Mouse (Mus musculus): ENCODE data around the gene Kctd7. TPM values are rescaled to one million over a fixed set of nuclear protein-coding genes. Genes with fewer than 3 reads are reported as not detected.

Gene Kctd7
- total RNA-seq, 1 experiment = 1.2 TPM

- no peak overlapping the region for H3K27ac ChIP-seq (ENCODE audit: insufficient read depth, low read depth, low read length, poor library complexity, severe bottlenecking)
- no peak for DNase-seq (ENCODE audit: low read depth, low spot score)
- H3K4me3 ChIP-seq (ENCODE audit: insufficient read depth in 1 of 2, low read depth in 1 of 2, low read length in 2 of 2, poor library complexity in 1 of 2, severe bottlenecking in 1 of 2) = no peak overlapping the region
- H3K9me3 ChIP-seq (ENCODE audit: control insufficient read depth, insufficient read depth, low read depth, low read length) = no peaks in the 10 kb centered on the region
- H3K4me1 ChIP-seq (ENCODE audit: control insufficient read depth in 2 of 2, insufficient read depth in 2 of 2, low read length in 2 of 2, poor library complexity in 1 of 2) = peaks cover 5 to 7% of the 10 kb centered on the region in 2 experiments; a peak in 3 of 4 replicates
- in situ Hi-C loops (cut with MboI; ENCODE audit: low sequenced_read_pairs in 2 of 2, unreplicated experiment in 2 of 2) = no loop called here
- no peak overlapping the region for H3K9ac ChIP-seq (ENCODE audit: insufficient read depth, low read depth, low read length, poor library complexity, severe bottlenecking)
- TF ChIP-seq ZNF384 (IDR thresholded peaks at IDR 0.05; ENCODE audit: low read depth, low read length) (no peak), CHD2 (IDR thresholded peaks at IDR 0.05; ENCODE audit: low read depth, low read length) (no peak), MAFK (IDR thresholded peaks at IDR 0.05; ENCODE audit: insufficient read depth, low read depth, low read length) (no peak), HCFC1 (IDR thresholded peaks at IDR 0.05; ENCODE audit: borderline replicate concordance, insufficient read depth, low read length) (no peak), ZC3H11A (IDR thresholded peaks at IDR 0.05; ENCODE audit: borderline replicate concordance, low read depth, low read length) (no peak)
- H3K36me3 ChIP-seq (ENCODE audit: control insufficient read depth, insufficient read depth, low read length, poor library complexity, severe bottlenecking) = 0 out of 2 replicates have a peak, but pooled peaks cover 2% of the 10 kb centered on the region
Observed at GRCm38 (mm10) chr5:130184193-130184856, 39.7 kb downstream of the Kctd7 start.

GRCm38 (mm10) chr5:130185312-130185711 is 40.7 kb downstream of the Kctd7 start:
- H3K9me3 ChIP-seq (ENCODE audit: control insufficient read depth, insufficient read depth, low read depth, low read length) = no peaks in the 10 kb centered on the region
- in situ Hi-C loops (cut with MboI; ENCODE audit: low sequenced_read_pairs in 2 of 2, unreplicated experiment in 2 of 2) = no loop called here
- no peak overlapping the region for H3K27ac ChIP-seq (ENCODE audit: insufficient read depth, low read depth, low read length, poor library complexity, severe bottlenecking)
- no peak for TF ChIP-seq ZC3H11A (IDR thresholded peaks at IDR 0.05; ENCODE audit: borderline replicate concordance, low read depth, low read length)
- TF ChIP-seq CHD2 (IDR thresholded peaks at IDR 0.05; ENCODE audit: low read depth, low read length) = no peak
- TF ChIP-seq ZNF384 (IDR thresholded peaks at IDR 0.05; ENCODE audit: low read depth, low read length) = no peak
- no peak for TF ChIP-seq MAFK (IDR thresholded peaks at IDR 0.05; ENCODE audit: insufficient read depth, low read depth, low read length)
- TF ChIP-seq HCFC1 (IDR thresholded peaks at IDR 0.05; ENCODE audit: borderline replicate concordance, insufficient read depth, low read length) = no peak
- H3K4me1 ChIP-seq (ENCODE audit: control insufficient read depth in 2 of 2, insufficient read depth in 2 of 2, low read length in 2 of 2, poor library complexity in 1 of 2) = peaks cover 5 to 7% of the 10 kb centered on the region in 2 experiments; a peak in 3 of 4 replicates
- H3K9ac ChIP-seq (ENCODE audit: insufficient read depth, low read depth, low read length, poor library complexity, severe bottlenecking) = no peak overlapping the region
- DNase-seq (ENCODE audit: low read depth, low spot score) = no peak
- H3K36me3 ChIP-seq (ENCODE audit: control insufficient read depth, insufficient read depth, low read length, poor library complexity, severe bottlenecking) = 0 out of 2 replicates have a peak, but pooled peaks cover 2% of the 10 kb centered on the region
- no peak overlapping the region for H3K4me3 ChIP-seq (ENCODE audit: insufficient read depth in 1 of 2, low read depth in 1 of 2, low read length in 2 of 2, poor library complexity in 1 of 2, severe bottlenecking in 1 of 2)

GRCm38 (mm10) chr5:130187383-130187782 is 42.7 kb downstream of the Kctd7 start:
- Histone ChIP-seq H3K4me3 (ENCODE audit: insufficient read depth in 1 of 2, low read depth in 1 of 2, low read length in 2 of 2, poor library complexity in 1 of 2, severe bottlenecking in 1 of 2) (no peak overlapping the region), H3K4me1 (ENCODE audit: control insufficient read depth in 2 of 2, insufficient read depth in 2 of 2, low read length in 2 of 2, poor library complexity in 1 of 2) (peaks cover 2 to 3% of the 10 kb centered on the region in 2 experiments; a peak in 1 of 4 replicates), H3K36me3 (ENCODE audit: control insufficient read depth, insufficient read depth, low read length, poor library complexity, severe bottlenecking) (peaks cover 4% of the 10 kb centered on the region; the same call in 1 of the 2 replicates), H3K27ac (ENCODE audit: insufficient read depth, low read depth, low read length, poor library complexity, severe bottlenecking) (peak overlapping the region; percentile 18; the same call in 1 of the 2 replicates), H3K9me3 (ENCODE audit: control insufficient read depth, insufficient read depth, low read depth, low read length) (no peaks in the 10 kb centered on the region), H3K9ac (ENCODE audit: insufficient read depth, low read depth, low read length, poor library complexity, severe bottlenecking) (no peak overlapping the region; the same call in 1 of the 2 replicates)
- peak; percentile 63 for DNase-seq (ENCODE audit: low read depth, low spot score)
- TF ChIP-seq MAFK (IDR thresholded peaks at IDR 0.05; ENCODE audit: insufficient read depth, low read depth, low read length) = no peak
- in situ Hi-C loops (cut with MboI; ENCODE audit: low sequenced_read_pairs in 2 of 2, unreplicated experiment in 2 of 2) = no loop called here

- in situ Hi-C loops (cut with MboI; ENCODE audit: low sequenced_read_pairs in 2 of 2, unreplicated experiment in 2 of 2) = no loop called here
- H3K36me3 ChIP-seq (ENCODE audit: control insufficient read depth, insufficient read depth, low read length, poor library complexity, severe bottlenecking) = peaks cover 6% of the 10 kb centered on the region; the same call in 1 of the 2 replicates
- TF ChIP-seq ZNF384 (IDR thresholded peaks at IDR 0.05; ENCODE audit: low read depth, low read length) = no peak
- no peak overlapping the region for H3K9ac ChIP-seq (ENCODE audit: insufficient read depth, low read depth, low read length, poor library complexity, severe bottlenecking)
- H3K9me3 ChIP-seq (ENCODE audit: control insufficient read depth, insufficient read depth, low read depth, low read length) = no peaks in the 10 kb centered on the region
- no peak overlapping the region for H3K4me3 ChIP-seq (ENCODE audit: insufficient read depth in 1 of 2, low read depth in 1 of 2, low read length in 2 of 2, poor library complexity in 1 of 2, severe bottlenecking in 1 of 2)
- H3K4me1 ChIP-seq (ENCODE audit: control insufficient read depth in 2 of 2, insufficient read depth in 2 of 2, low read length in 2 of 2, poor library complexity in 1 of 2) = peaks cover 2 to 3% of the 10 kb centered on the region in 2 experiments; a peak in 1 of 4 replicates
- no peak overlapping the region for H3K27ac ChIP-seq (ENCODE audit: insufficient read depth, low read depth, low read length, poor library complexity, severe bottlenecking)
- DNase-seq (ENCODE audit: low read depth, low spot score) = no peak
Observed at GRCm38 (mm10) chr5:130190909-130191308, 46.2 kb downstream of the Kctd7 start.

- no peak for DNase-seq (ENCODE audit: low read depth, low spot score)
- Histone ChIP-seq H3K4me3 (ENCODE audit: insufficient read depth in 1 of 2, low read depth in 1 of 2, low read length in 2 of 2, poor library complexity in 1 of 2, severe bottlenecking in 1 of 2) (no peak overlapping the region), H3K9me3 (ENCODE audit: control insufficient read depth, insufficient read depth, low read depth, low read length) (no peaks in the 10 kb centered on the region), H3K9ac (ENCODE audit: insufficient read depth, low read depth, low read length, poor library complexity, severe bottlenecking) (no peak overlapping the region), H3K27ac (ENCODE audit: insufficient read depth, low read depth, low read length, poor library complexity, severe bottlenecking) (no peak overlapping the region), H3K36me3 (ENCODE audit: control insufficient read depth, insufficient read depth, low read length, poor library complexity, severe bottlenecking) (peaks cover 6% of the 10 kb centered on the region; the same call in 1 of the 2 replicates), H3K4me1 (ENCODE audit: control insufficient read depth in 2 of 2, insufficient read depth in 2 of 2, low read length in 2 of 2, poor library complexity in 1 of 2) (peaks cover 2 to 3% of the 10 kb centered on the region in 2 experiments; a peak in 1 of 4 replicates)
- no peak for TF ChIP-seq ZC3H11A (IDR thresholded peaks at IDR 0.05; ENCODE audit: borderline replicate concordance, low read depth, low read length)
- no peak for TF ChIP-seq HCFC1 (IDR thresholded peaks at IDR 0.05; ENCODE audit: borderline replicate concordance, insufficient read depth, low read length)
- TF ChIP-seq ZNF384 (IDR thresholded peaks at IDR 0.05; ENCODE audit: low read depth, low read length) = no peak
- TF ChIP-seq CHD2 (IDR thresholded peaks at IDR 0.05; ENCODE audit: low read depth, low read length) = no peak
- TF ChIP-seq MAFK (IDR thresholded peaks at IDR 0.05; ENCODE audit: insufficient read depth, low read depth, low read length) = no peak
- in situ Hi-C loops (cut with MboI; ENCODE audit: low sequenced_read_pairs in 2 of 2, unreplicated experiment in 2 of 2) = no loop called here
Observed at GRCm38 (mm10) chr5:130191865-130192264, 47.2 kb downstream of the Kctd7 start.
